Mouse (Mus musculus) liver, adult (tissue): ENCODE data around the gene Chrm3.

Source experiments
- GATA4 ChIP-seq: IDR thresholded peaks from 2 replicates; pipeline ENCODE4 v1.6.1; 2014; ENCODE audit warnings: mild to moderate bottlenecking, low read length; ENCODE audit not compliant: insufficient replicate concordance

Chrm3 gene

GRCm38 (mm10) chr13:9973742-9974321 is 386.8 kb downstream of the Chrm3 start:
- TF ChIP-seq GATA4: no peak

- no peak for TF ChIP-seq GATA4
Observed at GRCm38 (mm10) chr13:9971845-9972244, 388.8 kb downstream of the Chrm3 start.

GRCm38 (mm10) chr13:9952619-9953018 is 408.0 kb downstream of the Chrm3 start:
- no peak for TF ChIP-seq GATA4

- no peak for TF ChIP-seq GATA4
Observed at GRCm38 (mm10) chr13:9951376-9951775, 409.3 kb downstream of the Chrm3 start.

GRCm38 (mm10) chr13:9949091-9949490 is 411.6 kb downstream of the Chrm3 start:
- no peak for TF ChIP-seq GATA4

- TF ChIP-seq GATA4: no peak
Observed at GRCm38 (mm10) chr13:9940186-9940585, 420.5 kb downstream of the Chrm3 start.

GRCm38 (mm10) chr13:9938798-9939485 is 421.7 kb downstream of the Chrm3 start:
- TF ChIP-seq GATA4: no peak

- peak; percentile 37; the same call in 1 of the 2 replicates for TF ChIP-seq GATA4
Observed at GRCm38 (mm10) chr13:9932714-9933113, 427.9 kb downstream of the Chrm3 start.

- no peak for TF ChIP-seq GATA4
Observed at GRCm38 (mm10) chr13:9930606-9931005, 430.0 kb downstream of the Chrm3 start.

GRCm38 (mm10) chr13:9929978-9930377 is 430.7 kb downstream of the Chrm3 start:
- no peak for TF ChIP-seq GATA4

- TF ChIP-seq GATA4: no peak
Observed at GRCm38 (mm10) chr13:9921150-9921549, 439.5 kb downstream of the Chrm3 start.

GRCm38 (mm10) chr13:9912697-9913096 is 447.9 kb downstream of the Chrm3 start:
- no peak for TF ChIP-seq GATA4

GRCm38 (mm10) chr13:9908707-9909106 is 451.9 kb downstream of the Chrm3 start:
- no peak for TF ChIP-seq GATA4

- no peak for TF ChIP-seq GATA4
Observed at GRCm38 (mm10) chr13:9907202-9907601, 453.4 kb downstream of the Chrm3 start.

- TF ChIP-seq GATA4: no peak
Observed at GRCm38 (mm10) chr13:9904455-9904854, 456.2 kb downstream of the Chrm3 start.

- no peak for TF ChIP-seq GATA4
Observed at GRCm38 (mm10) chr13:9900653-9901385, 459.8 kb downstream of the Chrm3 start.
